Mouse (Mus musculus) cerebellum, adult 2 months (tissue): ENCODE measurements around the gene Fah. TPM values are rescaled to one million over a fixed set of nuclear protein-coding genes. Genes with fewer than 3 reads are reported as not detected.

ENCODE experiments used
- DNase-seq, 2 experiments: peaks; one replicate each; pipeline ENCODE4 v3.0.0; 2021
- H3K27ac ChIP-seq: fragments of 200-500 bp; 2 replicates; pipeline ENCODE4 v1.5.1; 2012; ENCODE audit warnings: low read length, control low read depth, inconsistent platforms; ENCODE audit not compliant: insufficient read depth
- H3K27me3 ChIP-seq: fragments of 200-500 bp; 2 replicates; pipeline ENCODE4 v1.6.1; 2012; ENCODE audit warnings: inconsistent platforms, mild to moderate bottlenecking, low read length, moderate library complexity; ENCODE audit not compliant: control insufficient read depth, insufficient read depth
- H3K4me1 ChIP-seq: fragments of 200-500 bp; 2 replicates; pipeline ENCODE4 v1.6.1; 2011; ENCODE audit warnings: low read length; ENCODE audit not compliant: control insufficient read depth, insufficient read depth
- H3K4me3 ChIP-seq: fragments of 200-500 bp; replicated peaks from 2 replicates; pipeline ENCODE3; 2011; ENCODE audit warnings: mild to moderate bottlenecking, low read depth, low read length, control low read depth; ENCODE audit not compliant: insufficient read depth
- CTCF ChIP-seq: fragments of 200-500 bp; IDR thresholded peaks from 2 replicates; pipeline ENCODE4 v1.5.1; 2011; ENCODE audit warnings: low read depth, mild to moderate bottlenecking, control low read depth, low read length, moderate library complexity, borderline replicate concordance; ENCODE audit not compliant: insufficient read depth
- POLR2A ChIP-seq: fragments of 200-500 bp; IDR thresholded peaks from 2 replicates; pipeline ENCODE4 v1.6.1; 2011; ENCODE audit warnings: low read length, control low read depth, borderline replicate concordance; ENCODE audit not compliant: insufficient read depth
- WGBS: fragments of 180-500 bp; shearing (Covaris S2); methylation state at CpG from one replicate; pipeline ENCODE4 v1.1.7; 2018; 5-methylcytosine and 5-hydroxymethylcytosine counted together
- polyA plus RNA-seq: library from polyadenylated mRNA; depleted of rRNA; stranded (reverse); fragments of >200 nt; gene quantifications from 2 replicates; pipeline ENCODE4 v1.2.3, GENCODE M21; 2012

Gene Fah
- polyA plus RNA-seq, 1 experiment, result 52.7 TPM

- H3K4me1 ChIP-seq, result peaks cover 3% of the 10 kb centered on the region; the same call in 1 of the 2 replicates
- 13% methylated on average over 19 of the region's 19 CpGs for WGBS
- H3K27ac ChIP-seq, result peak overlapping the region; percentile 65
- peak overlapping the region; percentile 98 for H3K4me3 ChIP-seq
- TF ChIP-seq CTCF (no peak), POLR2A (no peak)
- H3K27me3 ChIP-seq, result no peaks in the 10 kb centered on the region
- DNase-seq, result no peak
Measured at GRCm38 (mm10) chr7:84605033-84605687, 1.4 kb downstream of the Fah start.

GRCm38 (mm10) chr7:84604501-84604900, 2.0 kb downstream of the Fah start:
- no peak overlapping the region for H3K27ac ChIP-seq
- no peak overlapping the region for H3K4me3 ChIP-seq
- no peak for DNase-seq
- TF ChIP-seq POLR2A (no peak), CTCF (no peak)
- peaks cover 3% of the 10 kb centered on the region; the same call in 1 of the 2 replicates for H3K4me1 ChIP-seq
- no peaks in the 10 kb centered on the region for H3K27me3 ChIP-seq
- 74% methylated on average over 3 of the region's 3 CpGs for WGBS

DNA sequence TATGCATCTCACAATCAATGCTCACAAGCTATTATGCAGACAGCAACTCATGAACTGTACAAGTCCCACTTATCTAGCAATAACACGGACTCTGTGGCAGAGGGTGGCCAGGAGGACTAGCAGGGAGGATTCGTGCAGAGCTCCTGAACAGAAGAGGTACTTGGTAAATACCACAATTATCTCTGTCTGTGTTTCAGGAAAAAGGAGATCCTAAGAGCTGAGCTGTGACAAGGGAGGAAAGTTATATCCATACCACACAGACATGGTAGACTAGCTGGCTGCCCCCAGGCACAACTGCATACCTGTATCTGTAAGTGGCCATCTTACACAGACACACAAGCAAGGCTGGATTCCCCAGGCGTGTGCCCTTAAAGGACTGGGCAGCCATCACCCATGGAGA, 5.2 kb downstream of the Fah start:
- Histone ChIP-seq H3K4me1 (peaks cover 12% of the 10 kb centered on the region), H3K27me3 (no peaks in the 10 kb centered on the region), H3K4me3 (no peak overlapping the region), H3K27ac (no peak overlapping the region)
- 88% methylated on average over 3 of the region's 3 CpGs for WGBS
- no peak for TF ChIP-seq POLR2A
- TF ChIP-seq CTCF, result no peak
- DNase-seq, result no peak

GRCm38 (mm10) chr7:84600631-84601030, 5.9 kb downstream of the Fah start:
- DNase-seq, result no peak

DNA sequence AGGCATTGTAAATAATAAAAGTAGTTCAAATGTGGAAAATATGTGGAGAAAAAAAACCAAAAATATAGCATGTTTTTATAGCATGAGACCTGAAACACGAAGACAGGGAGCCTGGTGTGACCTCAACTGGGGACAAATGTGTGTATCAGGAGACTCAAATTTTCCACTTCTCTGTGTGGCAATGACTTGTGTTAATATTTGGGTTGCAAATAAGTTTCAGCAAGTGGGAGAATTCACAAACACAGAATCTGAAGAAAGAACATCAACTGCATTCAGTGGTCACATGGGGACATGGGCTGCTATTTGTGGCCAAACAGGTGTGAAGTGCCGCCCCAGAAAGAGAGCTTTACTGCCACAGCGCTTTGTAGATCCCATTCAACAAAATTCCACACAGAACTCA, 9.9 kb downstream of the Fah start:
- TF ChIP-seq POLR2A, result no peak
- no peak for TF ChIP-seq CTCF
- WGBS, result 98% methylated on average over 3 of the region's 3 CpGs

More at GRCm38 (mm10) chr7:84600631-84601030, 5.9 kb downstream of the Fah start:
- no peak overlapping the region for H3K27ac ChIP-seq
- 87% methylated on average over 2 of the region's 2 CpGs for WGBS
- no peak overlapping the region for H3K4me3 ChIP-seq
- TF ChIP-seq CTCF (no peak), POLR2A (no peak)
- H3K27me3 ChIP-seq, result no peaks in the 10 kb centered on the region
- H3K4me1 ChIP-seq, result peaks cover 12% of the 10 kb centered on the region

DNA sequence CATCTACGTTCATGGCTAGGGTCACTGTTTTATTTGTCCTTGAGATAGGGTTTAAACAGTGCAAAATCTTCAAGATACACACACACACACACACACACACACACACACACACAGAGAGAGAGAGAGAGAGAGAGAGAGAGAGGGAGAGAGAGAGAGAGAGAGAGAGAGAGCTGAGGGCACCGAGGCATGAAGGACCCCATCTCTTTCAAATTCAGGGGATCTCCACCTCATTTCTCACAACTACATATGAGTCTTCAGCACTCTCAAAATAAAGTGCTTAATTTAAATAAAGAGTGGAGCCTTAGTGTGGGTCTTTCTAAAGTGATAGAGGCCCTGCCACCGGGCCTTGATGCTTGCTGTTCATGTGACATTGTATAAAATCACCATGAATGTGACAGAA, 10.5 kb downstream of the Fah start:
- WGBS, result 98% methylated on average over 3 of the region's 3 CpGs
- DNase-seq, result no peak
- no peak for TF ChIP-seq CTCF
- TF ChIP-seq POLR2A, result no peak
- Histone ChIP-seq H3K27me3 (no peaks in the 10 kb centered on the region), H3K4me1 (peaks cover 8% of the 10 kb centered on the region), H3K4me3 (no peak overlapping the region), H3K27ac (no peak overlapping the region)

More for the DNA sequence above, 9.9 kb downstream of the Fah start:
- Histone ChIP-seq H3K27me3 (no peaks in the 10 kb centered on the region), H3K4me3 (no peak overlapping the region), H3K4me1 (peaks cover 8% of the 10 kb centered on the region), H3K27ac (no peak overlapping the region)
- no peak for DNase-seq

DNA sequence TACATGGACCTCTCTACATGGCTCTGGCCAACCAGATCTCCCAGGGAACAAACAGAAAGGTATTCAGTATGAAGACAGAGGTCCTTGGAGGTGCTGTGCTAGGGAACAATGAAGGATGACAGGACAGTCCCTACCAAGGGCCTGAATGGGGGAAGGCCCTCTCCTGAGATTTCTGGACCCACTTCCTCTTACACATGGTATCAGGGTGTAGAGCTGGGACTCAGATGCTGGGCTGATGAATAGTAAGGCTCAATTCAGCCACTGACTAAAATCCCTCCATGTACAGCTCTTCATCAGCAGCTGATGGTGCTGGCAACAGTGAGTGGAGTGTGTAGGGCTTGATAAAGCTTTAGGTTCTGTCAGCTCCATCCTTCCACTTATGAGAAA, 11.6 kb downstream of the Fah start:
- TF ChIP-seq POLR2A (no peak), CTCF (no peak)

More for the DNA sequence above, 11.6 kb downstream of the Fah start:
- no peak overlapping the region for H3K27ac ChIP-seq
- no peak overlapping the region for H3K4me3 ChIP-seq
- no peaks in the 10 kb centered on the region for H3K27me3 ChIP-seq
- peaks cover 8% of the 10 kb centered on the region for H3K4me1 ChIP-seq
- no peak for DNase-seq
